Mouse (Mus musculus) heart, adult 2 months (tissue): ENCODE results near the gene Nr2f2.

Experiments
- CTCF ChIP-seq: fragments of 200-600 bp; IDR thresholded peaks from 2 replicates; pipeline ENCODE4 v1.8.1; 2022; ENCODE audit warnings: antibody characterized with exemption, mild to moderate bottlenecking, moderate library complexity
- EP300 ChIP-seq: fragments of 200-500 bp; IDR thresholded peaks from 2 replicates; pipeline ENCODE4 v1.6.1; 2011; ENCODE audit warnings: low read depth, low read length, control low read depth; ENCODE audit not compliant: insufficient read depth
- POLR2A ChIP-seq: fragments of 200-500 bp; IDR thresholded peaks from 2 replicates; pipeline ENCODE4 v1.6.1; 2011; ENCODE audit warnings: mild to moderate bottlenecking, low read depth, low read length, control low read depth; ENCODE audit not compliant: insufficient read depth

DNA sequence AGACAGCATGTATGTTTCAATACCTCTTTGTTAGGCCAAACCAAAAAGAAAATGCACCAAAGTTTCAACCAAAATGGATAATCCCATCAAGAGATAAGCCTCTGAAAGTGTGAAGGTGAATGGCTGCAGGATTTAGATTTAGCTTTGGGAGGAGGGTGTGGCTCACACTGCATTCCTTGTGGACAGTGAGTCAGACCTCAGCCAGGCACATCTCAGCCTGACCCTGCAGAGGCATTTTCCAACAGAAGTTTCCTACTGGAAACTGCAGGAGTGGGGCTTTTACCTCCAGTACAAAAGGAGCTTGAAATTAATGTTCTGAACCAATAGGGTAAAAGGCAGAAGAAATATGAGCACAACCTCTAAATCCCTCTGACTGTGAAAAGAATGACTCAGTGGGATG lies 62.1 kb downstream of the Nr2f2 start:
- TF ChIP-seq CTCF (no peak), EP300 (no peak), POLR2A (no peak)
